ENCODE assay signal across 24 mouse cellular contexts in the genomic region with DNA sequence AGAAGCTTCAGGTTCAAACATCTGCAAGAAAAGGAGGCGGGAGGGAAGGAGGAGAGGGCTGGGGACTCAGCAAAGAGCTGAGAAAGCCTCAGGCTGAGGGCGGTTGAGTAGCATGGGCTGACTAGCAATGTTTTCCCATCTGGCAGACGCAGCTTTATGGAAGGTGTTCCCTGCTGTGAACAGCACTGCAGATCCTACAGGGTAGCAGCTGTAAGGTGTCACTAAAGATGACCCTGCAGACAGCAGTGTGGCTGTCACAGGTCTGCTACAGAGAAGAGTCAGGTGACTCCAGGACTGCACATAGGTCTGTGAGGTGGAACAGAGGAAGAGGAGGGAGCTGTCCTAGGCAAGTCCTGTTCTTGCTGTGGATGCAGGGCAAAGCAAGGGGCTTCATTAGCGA. TPM values are rescaled to one million over a fixed set of nuclear protein-coding genes. Genes with fewer than 3 reads are reported as not detected.
DNase-seq lines count a peak whose midpoint lies in the region; ATAC-seq lines count a peak whose summit lies in the region.
"Had no signal": no experiment of that assay in that cellular context is flagged by ENCODE, and none has a peak within 500 bp of the region (broad histone marks: within the 10 kb centered on the region; RNA-seq: fewer than 3 reads in every experiment).

No protein-coding gene starts in this region.

- no peak overlapping the region for H3K4me2 ChIP-seq in hindbrain, embryonic 12.5 days (replicated peaks)
- H3K4me2 ChIP-seq: heart, embryonic 13.5 days had no signal

- no peak for ATAC-seq in hindbrain, embryonic 12.5 days (ENCODE audit: low FRiP score)
- no peak for ATAC-seq in inflammation-experienced regulatory T-cells, adult 6 months
- ATAC-seq: CD4-positive, CD25-positive, alpha-beta regulatory T cell, adult 4 months; forebrain, embryonic 16.5 days had no signal

- no peaks in the 10 kb centered on the region for H3K36me3 ChIP-seq in hindbrain, embryonic 10.5 days
- H3K36me3 ChIP-seq in hindbrain, embryonic 12.5 days = no peaks in the 10 kb centered on the region
- H3K36me3 ChIP-seq: G1E; heart, embryonic 13.5 days had no signal

- H3K9ac ChIP-seq in hindbrain, embryonic 12.5 days = no peak overlapping the region
- H3K9ac ChIP-seq: heart, embryonic 13.5 days had no signal

- H3K4me1 ChIP-seq in hindbrain, embryonic 10.5 days (replicated peaks) = peaks cover 6% of the 10 kb centered on the region
- no peaks in the 10 kb centered on the region; the same call in 1 of the 2 replicates for H3K4me1 ChIP-seq in hindbrain, embryonic 12.5 days

- no peaks in the 10 kb centered on the region for H3K27me3 ChIP-seq in hindbrain, embryonic 10.5 days (ENCODE audit: insufficient read depth, poor library complexity, severe bottlenecking)
- H3K27me3 ChIP-seq in hindbrain, embryonic 12.5 days = no peaks in the 10 kb centered on the region
- H3K27me3 ChIP-seq: heart, embryonic 13.5 days had no signal

- DNase-seq in embryo, embryonic 11 days = peak; percentile 20
- DNase-seq in embryo, embryonic 10.5 days (ENCODE audit: low spot score) = no peak
- no peak for DNase-seq in hindbrain, embryonic 10.5 days (ENCODE audit: low spot score)
- peak; percentile 35 for DNase-seq in ZHBTc4 (ENCODE audit: low read depth, low spot score)
- peak; percentile 27 for DNase-seq in mesoderm, embryonic 11.5 days (ENCODE audit: low read depth, low spot score)
- no peak for DNase-seq in adrenal gland, adult 2 months
- DNase-seq: adrenal gland, postnatal 36 days; cerebellum, adult 9-10 months; kidney, adult 9 months; kidney, postnatal 25 days; lung, postnatal 10 days; right cerebral cortex, postnatal 4 days had no signal

- H3K9me3 ChIP-seq in hindbrain, embryonic 10.5 days = no peaks in the 10 kb centered on the region
- H3K9me3 ChIP-seq in hindbrain, embryonic 12.5 days (replicated peaks) = no peaks in the 10 kb centered on the region

- 46% methylated on average over 4 of the region's 4 CpGs for WGBS in hindbrain, embryonic 10.5 days
- WGBS in hindbrain, embryonic 12.5 days = 38% methylated on average over 4 of the region's 4 CpGs

- peak overlapping the region; percentile 3; the same call in 1 of the 2 replicates for H3K27ac ChIP-seq in hindbrain, embryonic 10.5 days
- no peak overlapping the region for H3K27ac ChIP-seq in hindbrain, embryonic 12.5 days
- H3K27ac ChIP-seq: heart, embryonic 13.5 days; stomach, postnatal 0 days had no signal

- H3K4me3 ChIP-seq in hindbrain, embryonic 10.5 days = no peak overlapping the region
- H3K4me3 ChIP-seq in hindbrain, embryonic 12.5 days = no peak overlapping the region
- H3K4me3 ChIP-seq: heart, embryonic 13.5 days; myocyte had no signal

RNA-seq across cellular contexts. Expression of gene Dok5, which starts 11.2 kb away (rescaled TPM):
- polyA plus RNA-seq in hindbrain, embryonic 10.5 days (2016; fragmentation: Nextera tagmentation; extraction: Ambion mirVana) = 8.5 and 12.7 TPM in 2 replicates
- polyA plus RNA-seq in hindbrain, embryonic 12.5 days (2016; fragmentation: Nextera tagmentation; extraction: Ambion mirVana) = 29.0 and 30.9 TPM in 2 replicates
- total RNA-seq in adrenal gland, adult 2 months (2021) = under 1 TPM; 0.26 to 0.41 TPM
- polyA plus RNA-seq in adrenal gland, adult 2 months (2012; rRNA removed) = 0.27 and 0.45 TPM in 2 replicates
- polyA plus RNA-seq in inflammation-experienced regulatory T-cells, adult 6 months (2017; shearing (Covaris generic)) = not detected
- total RNA-seq: common myeloid progenitor, adult 5-6 weeks; granulocyte monocyte progenitor cell, adult 5-6 weeks; megakaryocyte, adult 5-6 weeks; neutrophil, adult 5-6 weeks had no signal
- polyA plus RNA-seq: CD4-positive, CD25-positive, alpha-beta regulatory T cell, adult 4 months; G1E had no signal

Comparison
In these comparisons a context has a peak if more than half of its experiments do, and no peak if none do; other contexts are left out.
1. DNase-seq: peak in embryo, embryonic 11 days (single experiment), ZHBTc4 (single experiment) and mesoderm, embryonic 11.5 days (single experiment); none in embryo, embryonic 10.5 days (single experiment), hindbrain, embryonic 10.5 days (single experiment) and adrenal gland, adult 2 months (single experiment).